Mouse (Mus musculus) liver, embryonic 11.5 days (tissue): ENCODE data around the gene Dync2li1. TPM values are rescaled to one million over a fixed set of nuclear protein-coding genes. Genes with fewer than 3 reads are reported as not detected.

Source experiments
- ATAC-seq: fragments of 200-750 bp; cut with Nextera tagmentation; replicated peaks from 2 replicates; pipeline ENCODE4 v1.8.0; 2017; ENCODE audit warnings: moderate number of reproducible peaks, mild to moderate bottlenecking, moderate TSS enrichment, moderate library complexity; ENCODE audit not compliant: low FRiP score
- DNase-seq: peaks from one replicate; pipeline ENCODE4 v3.0.0-alpha.2; 2017; ENCODE audit warnings: low spot score
- H3K27ac ChIP-seq: fragments of 300-500 bp; sonication (generic); 2 replicates; pipeline ENCODE4 v1.5.1; 2014; ENCODE audit warnings: mild to moderate bottlenecking, low read depth, low read length, control low read depth
- H3K27me3 ChIP-seq: fragments of 300-500 bp; sonication (generic); replicated peaks from 2 replicates; pipeline ENCODE4 v1.6.1; 2014; ENCODE audit warnings: low read length, mixed read lengths; ENCODE audit not compliant: control insufficient read depth, insufficient read depth
- H3K36me3 ChIP-seq: fragments of 300-500 bp; sonication (generic); 2 replicates; pipeline ENCODE4 v1.6.1; 2014; ENCODE audit warnings: mild to moderate bottlenecking, low read length, moderate library complexity, mixed read lengths; ENCODE audit not compliant: control insufficient read depth, insufficient read depth
- H3K4me1 ChIP-seq: fragments of 300-500 bp; sonication (generic); replicated peaks from 2 replicates; pipeline ENCODE4 v1.6.1; 2014; ENCODE audit warnings: low read length, mixed read lengths; ENCODE audit not compliant: control insufficient read depth, insufficient read depth
- H3K4me2 ChIP-seq: fragments of 300-500 bp; sonication (generic); 2 replicates; pipeline ENCODE4 v1.6.1; 2014; ENCODE audit warnings: mild to moderate bottlenecking, control low read depth, moderate library complexity
- H3K4me3 ChIP-seq: fragments of 300-500 bp; sonication (generic); 2 replicates; pipeline ENCODE4 v1.5.1; 2014; ENCODE audit warnings: low read depth, low read length, control low read depth
- H3K9ac ChIP-seq: fragments of 300-500 bp; sonication (generic); 2 replicates; pipeline ENCODE4 v1.6.1; 2014; ENCODE audit warnings: low read depth, low read length, control low read depth
- H3K9me3 ChIP-seq: fragments of 300-500 bp; sonication (generic); 2 replicates; pipeline ENCODE4 v1.6.1; 2016; ENCODE audit warnings: low read length, inconsistent platforms, mixed read lengths; ENCODE audit not compliant: control insufficient read depth
- WGBS: fragments of 180-500 bp; shearing (Covaris S2); extraction: QIAGEN DNeasy Blood & Tissue Kit; methylation state at CpG from one replicate; pipeline ENCODE4 v1.1.7; 2014; 5-methylcytosine and 5-hydroxymethylcytosine counted together
- polyA plus RNA-seq: library from polyadenylated mRNA; unstranded; fragments of >200 nt; fragmentation: Nextera tagmentation; extraction: Ambion mirVana; gene quantifications from 2 replicates; pipeline ENCODE4 v1.2.1, GENCODE M21; 2014

Gene Dync2li1
- polyA plus RNA-seq, 1 experiment from 2014 or later, result 8.9 TPM

DNA sequence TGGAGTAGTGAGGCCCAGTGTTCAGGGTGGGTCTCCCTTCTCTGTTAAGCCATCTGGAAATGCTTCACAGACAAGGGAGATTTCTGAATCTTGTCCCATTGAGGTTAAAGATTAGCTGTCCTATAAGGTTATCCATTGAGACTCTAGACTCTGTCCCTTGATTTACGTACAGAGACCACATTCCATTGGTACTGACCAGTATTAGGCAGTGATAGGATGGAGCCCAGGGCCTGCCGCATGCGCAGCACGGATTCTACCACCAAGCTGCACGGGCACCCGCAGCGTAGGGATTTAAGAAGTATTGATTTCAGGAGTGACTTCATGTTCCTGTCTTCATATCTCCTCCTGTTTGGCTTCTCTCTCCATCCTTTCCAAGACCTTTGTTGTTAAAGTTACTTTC is 36.2 kb upstream of the Dync2li1 start:
- Histone ChIP-seq H3K4me1 (no peaks in the 10 kb centered on the region), H3K4me2 (no peak overlapping the region), H3K4me3 (no peak overlapping the region), H3K36me3 (no peaks in the 10 kb centered on the region), H3K27me3 (no peaks in the 10 kb centered on the region), H3K9ac (no peak overlapping the region), H3K9me3 (no peaks in the 10 kb centered on the region), H3K27ac (no peak overlapping the region)
- no peak for ATAC-seq
- DNase-seq, result no peak
- WGBS, result 88% methylated on average over 7 of the region's 7 CpGs

DNA sequence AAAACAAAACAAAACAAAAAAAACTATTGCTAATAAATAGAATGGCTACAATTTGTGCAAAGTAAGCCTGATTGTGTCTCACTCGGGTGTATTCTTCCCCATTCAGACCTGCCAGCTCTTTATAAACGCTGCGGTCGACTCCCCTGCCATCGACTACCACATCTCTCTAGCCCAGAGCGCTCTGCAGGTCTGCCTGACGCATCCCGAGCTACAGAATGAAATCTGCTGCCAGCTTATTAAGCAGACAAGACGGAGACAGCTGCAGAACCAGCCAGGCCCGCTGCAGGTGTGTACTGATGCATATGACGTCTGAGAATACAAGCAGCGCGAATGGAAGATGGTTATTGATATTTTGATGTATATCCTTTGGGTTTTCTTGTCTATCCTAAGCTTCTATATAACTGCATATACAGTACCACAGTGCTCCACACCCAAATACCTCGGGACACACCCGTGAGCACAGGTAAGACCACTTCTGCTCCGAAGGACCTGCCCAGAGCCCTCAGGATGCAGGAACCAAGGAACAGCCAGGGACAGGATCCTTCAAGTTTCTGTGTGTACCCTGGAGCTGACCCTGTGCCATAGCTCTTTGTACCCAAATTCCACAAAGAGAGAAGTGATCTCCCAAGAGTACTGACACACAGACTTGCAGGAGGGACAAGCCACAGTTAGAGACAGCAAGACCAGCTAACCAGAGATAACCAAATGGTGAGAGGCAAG is 34.7 kb upstream of the Dync2li1 start:
- ATAC-seq, result no peak
- Histone ChIP-seq H3K9ac (no peak overlapping the region), H3K9me3 (no peaks in the 10 kb centered on the region), H3K4me1 (no peaks in the 10 kb centered on the region), H3K27me3 (no peaks in the 10 kb centered on the region), H3K36me3 (no peaks in the 10 kb centered on the region), H3K4me3 (no peak overlapping the region), H3K4me2 (no peak overlapping the region), H3K27ac (no peak overlapping the region)
- WGBS, result 85% methylated on average over 16 of the region's 16 CpGs
- no peak for DNase-seq

DNA sequence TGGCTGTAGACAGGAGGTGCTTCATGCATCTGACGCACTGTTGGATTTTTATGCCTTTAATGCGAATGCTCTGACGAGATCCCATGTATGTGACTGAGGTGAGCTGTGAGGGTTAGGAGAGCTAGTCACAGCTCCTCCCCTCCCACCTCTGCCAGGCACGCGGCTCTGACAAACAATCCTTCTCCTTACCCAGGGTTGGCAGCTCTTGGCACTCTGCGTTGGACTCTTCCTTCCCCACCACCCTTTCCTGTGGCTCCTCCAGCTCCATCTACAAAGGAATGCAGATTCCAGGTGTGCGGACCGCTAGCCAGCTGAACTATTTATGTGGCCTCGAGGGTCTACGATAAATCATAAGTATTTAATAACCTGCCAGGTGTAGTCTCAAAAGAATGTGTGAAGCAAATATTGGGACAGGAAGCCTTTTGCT is 30.3 kb upstream of the Dync2li1 start:
- H3K9ac ChIP-seq, result no peak overlapping the region
- H3K9me3 ChIP-seq, result no peaks in the 10 kb centered on the region
- WGBS, result 50% methylated on average over 10 of the region's 10 CpGs
- H3K4me1 ChIP-seq, result no peaks in the 10 kb centered on the region
- ATAC-seq (no peak), DNase-seq (no peak)
- H3K36me3 ChIP-seq, result no peaks in the 10 kb centered on the region
- no peak overlapping the region for H3K4me3 ChIP-seq
- no peak overlapping the region for H3K4me2 ChIP-seq
- H3K27me3 ChIP-seq, result no peaks in the 10 kb centered on the region
- H3K27ac ChIP-seq, result no peak overlapping the region

DNA sequence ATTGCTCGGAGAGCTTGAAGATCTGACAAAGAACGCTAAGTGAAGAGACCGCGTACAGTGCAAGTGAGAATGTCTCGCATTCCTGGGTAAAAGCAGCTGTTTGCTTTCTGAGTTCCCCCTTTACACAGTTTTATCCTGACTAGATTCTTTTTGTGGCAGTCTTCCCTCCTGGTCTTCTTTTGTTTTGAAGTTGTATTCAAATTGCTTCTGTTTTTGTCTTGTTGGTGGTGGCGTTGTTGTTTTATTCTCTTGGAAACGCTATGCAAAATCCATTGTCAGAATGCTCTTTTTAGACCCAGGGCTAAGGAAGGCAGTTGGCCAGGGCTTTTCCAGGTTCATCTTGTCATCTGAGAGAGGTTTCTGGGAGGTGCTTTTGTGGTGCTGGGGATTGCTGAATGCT is 29.8 kb upstream of the Dync2li1 start:
- Histone ChIP-seq H3K27ac (no peak overlapping the region), H3K4me2 (no peak overlapping the region), H3K27me3 (no peaks in the 10 kb centered on the region), H3K9me3 (no peaks in the 10 kb centered on the region), H3K36me3 (no peaks in the 10 kb centered on the region), H3K4me3 (no peak overlapping the region), H3K9ac (no peak overlapping the region), H3K4me1 (no peaks in the 10 kb centered on the region)
- WGBS, result 67% methylated on average over 7 of the region's 7 CpGs
- ATAC-seq, result no peak
- DNase-seq, result no peak

DNA sequence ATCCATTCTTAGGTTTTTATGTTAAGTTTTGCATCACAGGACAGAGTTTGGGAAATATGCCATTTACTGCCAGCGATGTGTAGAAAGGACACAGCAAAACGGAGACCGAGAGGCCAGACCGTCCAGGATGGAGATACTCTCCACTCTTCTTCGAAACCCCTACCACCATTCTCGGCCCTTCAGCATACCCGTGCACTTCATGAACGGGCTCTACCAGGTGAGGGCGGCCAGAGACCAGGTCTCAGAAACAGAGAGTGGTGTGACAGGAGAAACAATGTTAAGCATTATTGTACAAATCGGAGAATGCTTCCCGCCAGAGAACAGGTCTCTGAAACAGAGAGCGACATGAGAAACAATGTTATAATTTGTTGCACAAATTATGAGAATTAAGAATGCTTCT is 28.4 kb upstream of the Dync2li1 start:
- no peak overlapping the region for H3K4me3 ChIP-seq
- DNase-seq (no peak), ATAC-seq (no peak)
- no peak overlapping the region for H3K4me2 ChIP-seq
- no peaks in the 10 kb centered on the region for H3K9me3 ChIP-seq
- H3K36me3 ChIP-seq, result no peaks in the 10 kb centered on the region
- WGBS, result 90% methylated on average over 12 of the region's 12 CpGs
- no peaks in the 10 kb centered on the region for H3K4me1 ChIP-seq
- H3K27ac ChIP-seq, result no peak overlapping the region
- H3K27me3 ChIP-seq, result no peaks in the 10 kb centered on the region
- H3K9ac ChIP-seq, result no peak overlapping the region

DNA sequence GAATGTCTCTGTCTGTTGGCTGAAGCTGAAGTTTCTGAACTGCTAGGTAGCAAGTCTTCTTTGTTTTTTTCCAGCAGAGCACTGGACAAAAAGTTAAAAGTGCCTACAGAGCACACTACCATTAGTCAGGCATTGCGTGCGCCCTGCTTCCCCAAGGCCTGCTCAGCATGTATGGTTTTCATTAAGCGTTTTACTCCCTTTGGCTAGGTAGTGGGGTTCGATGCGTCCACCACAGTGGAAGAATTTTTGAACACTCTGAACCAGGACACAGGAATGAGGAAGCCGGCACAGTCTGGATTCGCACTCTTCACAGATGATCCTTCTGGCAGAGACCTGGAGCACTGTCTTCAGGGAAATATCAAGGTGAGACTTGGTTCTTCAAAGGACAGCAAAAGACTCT is 27.4 kb upstream of the Dync2li1 start:
- no peak overlapping the region for H3K27ac ChIP-seq
- H3K36me3 ChIP-seq, result no peaks in the 10 kb centered on the region
- H3K9ac ChIP-seq, result no peak overlapping the region
- no peaks in the 10 kb centered on the region for H3K27me3 ChIP-seq
- H3K4me3 ChIP-seq, result no peak overlapping the region
- no peaks in the 10 kb centered on the region for H3K9me3 ChIP-seq
- no peak for DNase-seq
- 82% methylated on average over 7 of the region's 7 CpGs for WGBS
- no peak overlapping the region for H3K4me2 ChIP-seq
- ATAC-seq, result no peak
- no peaks in the 10 kb centered on the region for H3K4me1 ChIP-seq

DNA sequence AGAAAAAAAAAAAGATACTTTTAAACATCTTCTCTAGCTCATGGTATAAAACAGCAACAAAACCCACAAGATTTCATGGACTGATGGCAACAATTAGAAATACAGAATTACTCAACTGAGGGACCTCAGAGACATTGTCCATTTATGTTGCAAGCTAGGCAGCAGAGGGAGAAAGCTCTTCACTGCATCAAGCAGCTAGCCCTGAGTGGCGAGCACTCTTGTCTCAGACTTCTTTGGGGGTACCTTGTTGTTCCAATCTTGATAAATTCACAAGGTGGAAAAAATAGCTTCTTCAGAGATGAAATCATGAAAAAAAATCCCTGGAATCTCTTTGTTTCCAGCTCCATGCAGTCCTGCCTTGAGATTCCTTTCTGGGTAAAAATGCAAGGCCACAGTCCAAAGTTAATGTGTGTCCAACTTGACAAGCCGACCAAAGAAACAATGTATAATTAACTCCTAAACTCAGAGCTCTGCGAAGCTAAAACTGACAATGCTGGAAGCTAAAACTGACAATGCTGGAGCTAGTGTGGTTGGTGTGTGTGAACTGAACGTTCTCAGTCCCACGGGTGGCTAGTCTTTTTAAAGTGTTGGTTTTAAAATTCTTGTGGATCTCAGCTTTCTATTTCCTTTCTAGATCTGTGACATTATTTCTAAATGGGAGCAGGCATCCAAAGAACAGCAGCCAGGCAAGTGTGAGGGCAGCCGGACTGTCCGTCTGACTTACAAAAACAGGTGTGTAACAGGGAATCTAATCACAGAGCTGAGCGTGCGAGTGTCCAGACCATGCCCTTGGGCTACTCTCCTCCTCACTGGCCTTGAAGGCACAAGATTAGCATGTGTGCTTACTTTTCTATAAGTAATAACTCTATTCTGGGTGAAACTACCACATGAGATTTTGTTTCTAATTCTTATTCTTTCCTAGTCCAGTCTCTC is 26.0 kb upstream of the Dync2li1 start:
- Histone ChIP-seq H3K4me2 (no peak overlapping the region), H3K27ac (0 out of 2 replicates have a peak overlapping the region, but pooled peaks have one; percentile 4), H3K4me3 (no peak overlapping the region), H3K4me1 (no peaks in the 10 kb centered on the region), H3K27me3 (no peaks in the 10 kb centered on the region), H3K9ac (no peak overlapping the region), H3K36me3 (no peaks in the 10 kb centered on the region), H3K9me3 (no peaks in the 10 kb centered on the region)
- ATAC-seq (no peak), DNase-seq (no peak)
- 76% methylated on average over 9 of the region's 9 CpGs for WGBS

DNA sequence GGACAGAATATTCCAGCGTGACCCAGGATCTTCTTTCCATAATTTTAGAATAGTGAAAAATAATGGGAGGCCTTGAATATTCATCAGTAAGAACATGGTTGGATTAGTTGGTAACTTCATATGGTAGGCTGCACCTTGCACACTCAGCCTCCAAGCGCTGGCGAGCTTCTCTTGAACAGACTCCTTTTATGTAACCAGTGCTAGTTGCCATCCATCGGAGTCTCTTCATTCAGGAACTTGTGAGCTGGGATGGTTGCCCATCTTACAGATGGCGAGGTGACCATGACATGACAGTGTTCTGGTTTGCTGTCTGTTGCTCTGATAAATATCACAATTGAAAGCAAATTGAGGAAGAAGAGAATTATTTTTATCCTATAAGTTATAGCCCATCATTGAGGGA is 24.5 kb upstream of the Dync2li1 start:
- DNase-seq (no peak), ATAC-seq (no peak)
- H3K27ac ChIP-seq, result no peak overlapping the region
- H3K4me1 ChIP-seq, result no peaks in the 10 kb centered on the region
- H3K36me3 ChIP-seq, result no peaks in the 10 kb centered on the region
- H3K9ac ChIP-seq, result no peak overlapping the region
- H3K27me3 ChIP-seq, result no peaks in the 10 kb centered on the region
- no peak overlapping the region for H3K4me2 ChIP-seq
- 88% methylated on average over 5 of the region's 5 CpGs for WGBS
- no peaks in the 10 kb centered on the region for H3K9me3 ChIP-seq
- no peak overlapping the region for H3K4me3 ChIP-seq
